Mouse (Mus musculus) MEL (cell line): ENCODE data around the gene Aspdh.

ENCODE experiments used
- CHD1 ChIP-seq: IDR thresholded peaks from 2 replicates; pipeline ENCODE4 v1.6.1; 2012; ENCODE audit warnings: low read depth, mild to moderate bottlenecking, inconsistent platforms, low read length, improper control_type of control experiment
- CHD2 ChIP-seq: IDR thresholded peaks from 2 replicates; pipeline ENCODE4 v1.6.1; 2011; ENCODE audit warnings: low read length, improper control_type of control experiment
- CTCF ChIP-seq, 3 experiments: IDR thresholded peaks in 2 of 3; conservative IDR thresholded peaks in 1 of 3; 2 replicates each; pipeline ENCODE4 v1.5.1; 2011 to 2012; ENCODE audit warnings: low read length in 3 of 3, low read depth in 2 of 3, mild to moderate bottlenecking in 2 of 3, improper control_type of control experiment in 1 of 3, inconsistent platforms in 1 of 3, mixed read lengths in 1 of 3, moderate library complexity in 1 of 3; ENCODE audit not compliant: control insufficient read depth in 1 of 3, insufficient read depth in 1 of 3, poor library complexity in 1 of 3, severe bottlenecking in 1 of 3
- ELF1 ChIP-seq: IDR thresholded peaks from 2 replicates; pipeline ENCODE4 v1.6.1; 2014; ENCODE audit warnings: low read depth, mild to moderate bottlenecking, inconsistent platforms, low read length, improper control_type of control experiment, moderate library complexity
- EP300 ChIP-seq, 2 experiments: IDR thresholded peaks; 2 replicates each; pipeline ENCODE4 v1.6.1; 2011; ENCODE audit warnings: improper control_type of control experiment in 2 of 2, low read length in 2 of 2, low read depth in 1 of 2, mild to moderate bottlenecking in 1 of 2
- GATA1 ChIP-seq: IDR thresholded peaks from 2 replicates; pipeline ENCODE4 v1.6.1; 2011; ENCODE audit warnings: low read depth, low read length, improper control_type of control experiment
- MAX ChIP-seq: IDR thresholded peaks from 2 replicates; pipeline ENCODE4 v1.6.1; 2011; ENCODE audit warnings: low read length, improper control_type of control experiment
- MEF2A ChIP-seq: IDR thresholded peaks from 2 replicates; pipeline ENCODE4 v1.6.1; 2014; ENCODE audit warnings: low read depth, mild to moderate bottlenecking, inconsistent platforms, low read length, improper control_type of control experiment; ENCODE audit not compliant: poor library complexity, insufficient replicate concordance, severe bottlenecking; ENCODE audit errors: extremely low read depth
- POLR2A ChIP-seq, 2 experiments: IDR thresholded peaks; 2 replicates each; pipeline ENCODE4 v1.6.1; 2011 to 2012; ENCODE audit warnings: low read length in 2 of 2, mild to moderate bottlenecking in 2 of 2, control low read depth in 1 of 2, improper control_type of control experiment in 1 of 2, low read depth in 1 of 2, moderate library complexity in 1 of 2; ENCODE audit not compliant: control insufficient read depth in 1 of 2, insufficient read depth in 1 of 2, poor library complexity in 1 of 2
- SIN3A ChIP-seq: IDR thresholded peaks from 2 replicates; pipeline ENCODE4 v1.6.1; 2012; ENCODE audit warnings: low read length, improper control_type of control experiment, inconsistent platforms
- TBP ChIP-seq: IDR thresholded peaks from 2 replicates; pipeline ENCODE4 v1.8.0; 2011; ENCODE audit warnings: low read depth, low read length, improper control_type of control experiment
- ZC3H11A ChIP-seq: IDR thresholded peaks from 2 replicates; pipeline ENCODE4 v1.6.1; 2012; ENCODE audit warnings: low read depth, mild to moderate bottlenecking, inconsistent platforms, low read length, improper control_type of control experiment

GRCm38 (mm10) chr7:44441648-44442109, 23.5 kb upstream of the Aspdh start:
- TF ChIP-seq ZC3H11A (no peak), CTCF (IDR thresholded peaks at IDR 0.05 in 2 of 3, conservative IDR thresholded peaks at IDR 0.05 in 1 of 3; ENCODE audit: control insufficient read depth in 1 of 3, insufficient read depth in 1 of 3, low read depth in 2 of 3, low read length in 3 of 3, poor library complexity in 1 of 3, severe bottlenecking in 1 of 3) (no peak), CHD1 (no peak), MAX (no peak), EP300 (IDR thresholded peaks at IDR 0.05; ENCODE audit: low read depth in 1 of 2, low read length in 2 of 2) (no peak), SIN3A (no peak), GATA1 (no peak), MEF2A (no peak), POLR2A (IDR thresholded peaks at IDR 0.05; ENCODE audit: control insufficient read depth in 1 of 2, insufficient read depth in 1 of 2, low read depth in 1 of 2, low read length in 2 of 2, poor library complexity in 1 of 2) (no peak), TBP (no peak), CHD2 (no peak), ELF1 (no peak)
